Mouse (Mus musculus) MEL (cell line): Measurements from ENCODE around the gene Soat1. TPM values are rescaled to one million over a fixed set of nuclear protein-coding genes. Genes with fewer than 3 reads are reported as not detected.

Experiments
- DNase-seq: peaks from one replicate; pipeline ENCODE4 v3.0.0; 2011; ENCODE audit warnings: low read depth, low spot score
- H3K27ac ChIP-seq: 2 replicates; pipeline ENCODE4 v1.5.1; 2012; ENCODE audit warnings: low read depth, mild to moderate bottlenecking, control low read depth, low read length, moderate library complexity; ENCODE audit not compliant: control insufficient read depth
- H3K27me3 ChIP-seq, 2 experiments: fragments of 150-350 bp in 1 of 2; sonication (generic) in 1 of 2; 2 replicates each; pipeline ENCODE4 v1.6.1; 2012; ENCODE audit warnings: low read length in 2 of 2, mild to moderate bottlenecking in 2 of 2, improper control_type of control experiment in 1 of 2, moderate library complexity in 1 of 2; ENCODE audit not compliant: insufficient read depth in 2 of 2, control insufficient read depth in 1 of 2
- H3K36me3 ChIP-seq, 2 experiments: 2 replicates each; pipeline ENCODE4 v1.6.1; 2012 to 2014; ENCODE audit warnings: low read length in 2 of 2, improper control_type of control experiment in 1 of 2, inconsistent platforms in 1 of 2, mild to moderate bottlenecking in 1 of 2; ENCODE audit not compliant: insufficient read depth in 2 of 2, control insufficient read depth in 1 of 2
- H3K4me1 ChIP-seq, 2 experiments: fragments of 150-350 bp in 1 of 2; sonication (generic) in 1 of 2; 2 replicates each; pipeline ENCODE4 v1.6.1; 2012; ENCODE audit warnings: low read length in 2 of 2, improper control_type of control experiment in 1 of 2, mild to moderate bottlenecking in 1 of 2; ENCODE audit not compliant: insufficient read depth in 2 of 2, control insufficient read depth in 1 of 2
- H3K4me3 ChIP-seq, 2 experiments: fragments of 150-350 bp in 1 of 2; sonication (generic) in 1 of 2; 2 replicates each; pipeline ENCODE4 v1.5.1; 2012; ENCODE audit warnings: low read depth in 2 of 2, low read length in 2 of 2, mild to moderate bottlenecking in 2 of 2, moderate library complexity in 2 of 2, control low read depth in 1 of 2, improper control_type of control experiment in 1 of 2; ENCODE audit not compliant: control insufficient read depth in 1 of 2, insufficient read depth in 1 of 2
- H3K79me2 ChIP-seq: 2 replicates; pipeline ENCODE4 v1.6.1; 2012; ENCODE audit warnings: mild to moderate bottlenecking, low read length, moderate library complexity; ENCODE audit not compliant: control insufficient read depth, poor library complexity, insufficient read depth
- H3K9ac ChIP-seq: 2 replicates; pipeline ENCODE4 v1.6.1; 2012; ENCODE audit warnings: low read depth, mild to moderate bottlenecking, control low read depth, low read length, moderate library complexity; ENCODE audit not compliant: control insufficient read depth, poor library complexity, severe bottlenecking
- H3K9me3 ChIP-seq: fragments of 150-350 bp; sonication (generic); replicated peaks from 2 replicates; pipeline ENCODE4 v1.6.1; 2012; ENCODE audit warnings: mild to moderate bottlenecking, low read length, improper control_type of control experiment, moderate library complexity; ENCODE audit not compliant: insufficient read depth
- BHLHE40 ChIP-seq: IDR thresholded peaks from 2 replicates; pipeline ENCODE4 v1.6.1; 2012; ENCODE audit warnings: low read depth, mild to moderate bottlenecking, inconsistent platforms, low read length, improper control_type of control experiment, borderline replicate concordance
- CHD2 ChIP-seq: IDR thresholded peaks from 2 replicates; pipeline ENCODE4 v1.6.1; 2011; ENCODE audit warnings: low read length, improper control_type of control experiment
- E2F4 ChIP-seq: IDR thresholded peaks from 2 replicates; pipeline ENCODE4 v1.6.1; 2011; ENCODE audit warnings: low read depth, low read length, improper control_type of control experiment, borderline replicate concordance
- EP300 ChIP-seq, 2 experiments: IDR thresholded peaks; 2 replicates each; pipeline ENCODE4 v1.6.1; 2011; ENCODE audit warnings: improper control_type of control experiment in 2 of 2, low read length in 2 of 2, low read depth in 1 of 2, mild to moderate bottlenecking in 1 of 2
- ETS1 ChIP-seq: IDR thresholded peaks from 2 replicates; pipeline ENCODE4 v1.6.1; 2012; ENCODE audit warnings: low read depth, mild to moderate bottlenecking, inconsistent platforms, low read length, improper control_type of control experiment, moderate library complexity
- GABPA ChIP-seq: IDR thresholded peaks from 2 replicates; pipeline ENCODE4 v1.6.1; 2012; ENCODE audit warnings: low read depth, mild to moderate bottlenecking, inconsistent platforms, low read length, improper control_type of control experiment, moderate library complexity
- HCFC1 ChIP-seq: IDR thresholded peaks from 2 replicates; pipeline ENCODE4 v1.6.1; 2012; ENCODE audit warnings: low read depth, mild to moderate bottlenecking, inconsistent platforms, low read length, improper control_type of control experiment, moderate library complexity
- JUND ChIP-seq: IDR thresholded peaks from 2 replicates; pipeline ENCODE4 v1.6.1; 2011; ENCODE audit warnings: low read depth, mild to moderate bottlenecking, improper control_type of control experiment, low read length
- KAT2A ChIP-seq: conservative IDR thresholded peaks from 2 replicates; pipeline ENCODE4 v1.6.1; 2012; ENCODE audit warnings: low read depth, low read length, improper control_type of control experiment, inconsistent platforms
- MAFK ChIP-seq: IDR thresholded peaks from 2 replicates; pipeline ENCODE4 v1.6.1; 2011; ENCODE audit warnings: low read depth, mild to moderate bottlenecking, low read length, improper control_type of control experiment, borderline replicate concordance
- MXI1 ChIP-seq: IDR thresholded peaks from 2 replicates; pipeline ENCODE4 v1.6.1; 2011; ENCODE audit warnings: mild to moderate bottlenecking, low read depth, low read length, improper control_type of control experiment
- MYB ChIP-seq: IDR thresholded peaks from 2 replicates; pipeline ENCODE4 v1.6.1; 2011; ENCODE audit warnings: mild to moderate bottlenecking, low read depth, low read length, improper control_type of control experiment
- NELFE ChIP-seq: IDR thresholded peaks from 2 replicates; pipeline ENCODE4 v1.6.1; 2011; ENCODE audit warnings: low read depth, low read length, improper control_type of control experiment
- NRF1 ChIP-seq: IDR thresholded peaks from 2 replicates; pipeline ENCODE4 v1.6.1; 2014; ENCODE audit warnings: low read depth, mild to moderate bottlenecking, inconsistent platforms, low read length, improper control_type of control experiment, moderate library complexity; ENCODE audit not compliant: poor library complexity, insufficient read depth, severe bottlenecking
- RAD21 ChIP-seq: IDR thresholded peaks from 2 replicates; pipeline ENCODE4 v1.6.1; 2011; ENCODE audit warnings: mild to moderate bottlenecking, low read depth, low read length, improper control_type of control experiment
- TAL1 ChIP-seq: IDR thresholded peaks from 2 replicates; pipeline ENCODE4 v1.6.1; 2012; ENCODE audit warnings: mild to moderate bottlenecking, inconsistent platforms, low read length, moderate library complexity, mixed read lengths
- TBP ChIP-seq: IDR thresholded peaks from 2 replicates; pipeline ENCODE4 v1.8.0; 2011; ENCODE audit warnings: low read depth, low read length, improper control_type of control experiment
- UBTF ChIP-seq: IDR thresholded peaks from 2 replicates; pipeline ENCODE4 v1.6.1; 2012; ENCODE audit warnings: low read depth, mild to moderate bottlenecking, inconsistent platforms, low read length, improper control_type of control experiment, moderate library complexity, borderline replicate concordance; ENCODE audit not compliant: insufficient read depth
- USF1 ChIP-seq: IDR thresholded peaks from 2 replicates; pipeline ENCODE4 v1.6.1; 2014; ENCODE audit warnings: low read depth, mild to moderate bottlenecking, inconsistent platforms, low read length, improper control_type of control experiment, moderate library complexity
- USF2 ChIP-seq, 2 experiments: IDR thresholded peaks; 2 replicates each; pipeline ENCODE4 v1.6.1; 2011 to 2012; ENCODE audit warnings: improper control_type of control experiment in 2 of 2, low read length in 2 of 2, borderline replicate concordance in 1 of 2, inconsistent platforms in 1 of 2, low read depth in 1 of 2, mild to moderate bottlenecking in 1 of 2; ENCODE audit not compliant: insufficient read depth in 1 of 2
- ZKSCAN1 ChIP-seq: IDR thresholded peaks from 2 replicates; pipeline ENCODE4 v1.6.1; 2012; ENCODE audit warnings: low read depth, mild to moderate bottlenecking, inconsistent platforms, low read length, improper control_type of control experiment, moderate library complexity
- ZMIZ1 ChIP-seq: IDR thresholded peaks from 2 replicates; pipeline ENCODE4 v1.6.1; 2012; ENCODE audit warnings: low read depth, mild to moderate bottlenecking, inconsistent platforms, low read length, improper control_type of control experiment, moderate library complexity
- ZNF384 ChIP-seq: IDR thresholded peaks from 2 replicates; pipeline ENCODE4 v1.6.1; 2012; ENCODE audit warnings: low read depth, mild to moderate bottlenecking, inconsistent platforms, low read length, improper control_type of control experiment
- polyA plus RNA-seq, 2 experiments: library from polyadenylated mRNA; stranded (reverse) in 1 of 2; unstranded in 1 of 2; fragments of >175 nt in 1 of 2; fragments of >200 nt in 1 of 2; gene quantifications; 2 replicates each; pipeline versions ENCODE4 v1.2.1 to v1.2.4; 2012; ENCODE audit warnings: low replicate concordance in 2 of 2, low read depth in 1 of 2; ENCODE audit not compliant: insufficient read length in 2 of 2, insufficient read depth in 1 of 2, missing spikeins in 1 of 2
- total RNA-seq: library from RNA; depleted of rRNA; stranded (reverse); fragments of 300-350 nt; gene quantifications from 2 replicates; pipeline ENCODE4 v1.2.3, GENCODE M21; 2012

Soat1 gene
- total and polyA plus RNA-seq, 3 experiments, result 2.7 to 10.5 TPM; not detected in 1

GRCm38 (mm10) chr1:156449691-156450090, 24.4 kb downstream of the Soat1 start:
- Histone ChIP-seq H3K36me3 (peaks cover 0 to 2% of the 10 kb centered on the region in 2 experiments; a peak in 2 of 4 replicates), H3K27ac (no peak overlapping the region), H3K9me3 (no peaks in the 10 kb centered on the region), H3K4me1 (no peaks in the 10 kb centered on the region), H3K27me3 (no peaks in the 10 kb centered on the region), H3K79me2 (no peaks in the 10 kb centered on the region), H3K9ac (no peak overlapping the region), H3K4me3 (no peak overlapping the region)
- no peak for DNase-seq
- TF ChIP-seq GABPA (no peak), RAD21 (no peak)

DNA sequence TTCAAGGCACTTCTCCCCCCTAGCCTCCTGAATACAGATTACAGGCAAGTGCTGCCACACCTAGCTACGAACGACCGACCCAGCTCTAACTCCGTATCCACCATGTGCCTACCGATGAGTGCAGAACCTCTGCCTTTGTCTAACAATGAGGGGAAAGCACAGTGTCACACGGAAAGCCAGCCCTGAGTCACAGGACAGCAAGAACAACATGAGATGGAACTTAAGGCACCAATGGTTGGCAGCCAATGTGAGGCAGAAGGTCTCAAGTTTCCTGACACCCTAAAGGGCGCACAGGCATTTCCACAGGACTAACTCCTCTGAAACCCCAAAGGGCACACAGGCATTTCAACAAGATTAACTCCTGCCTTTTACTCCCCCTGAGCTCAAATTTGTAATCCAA, 25.0 kb downstream of the Soat1 start:
- H3K36me3 ChIP-seq, result no peaks in the 10 kb centered on the region
- DNase-seq, result no peak
- TF ChIP-seq USF2 (IDR thresholded peaks at IDR 0.05; ENCODE audit: borderline replicate concordance in 1 of 2, insufficient read depth in 1 of 2, low read depth in 1 of 2, low read length in 2 of 2) (no peak), ZMIZ1 (no peak), CHD2 (no peak), UBTF (no peak), BHLHE40 (no peak), TBP (no peak), TAL1 (no peak)
- no peak overlapping the region for H3K4me3 ChIP-seq
- H3K9ac ChIP-seq, result no peak overlapping the region
- H3K4me1 ChIP-seq, result no peaks in the 10 kb centered on the region
- H3K9me3 ChIP-seq, result no peaks in the 10 kb centered on the region
- H3K79me2 ChIP-seq, result no peaks in the 10 kb centered on the region
- no peak overlapping the region for H3K27ac ChIP-seq
- no peaks in the 10 kb centered on the region for H3K27me3 ChIP-seq

- TF ChIP-seq ZNF384 (no peak), ETS1 (no peak), JUND (no peak), UBTF (no peak), NRF1 (no peak), USF1 (no peak), GABPA (no peak), ZKSCAN1 (no peak), MXI1 (no peak), USF2 (IDR thresholded peaks at IDR 0.05; ENCODE audit: borderline replicate concordance in 1 of 2, insufficient read depth in 1 of 2, low read depth in 1 of 2, low read length in 2 of 2) (no peak), MYB (no peak), HCFC1 (no peak), MAFK (no peak), RAD21 (no peak), TAL1 (no peak), KAT2A (no peak), E2F4 (no peak), NELFE (no peak), EP300 (IDR thresholded peaks at IDR 0.05; ENCODE audit: low read depth in 1 of 2, low read length in 2 of 2) (no peak)
- no peaks in the 10 kb centered on the region for H3K4me1 ChIP-seq
- H3K9ac ChIP-seq, result no peak overlapping the region
- no peaks in the 10 kb centered on the region for H3K9me3 ChIP-seq
- no peak overlapping the region for H3K27ac ChIP-seq
- no peak for DNase-seq
- H3K36me3 ChIP-seq, result no peaks in the 10 kb centered on the region
- H3K27me3 ChIP-seq, result no peaks in the 10 kb centered on the region
- H3K79me2 ChIP-seq, result no peaks in the 10 kb centered on the region
- H3K4me3 ChIP-seq, result no peak overlapping the region
Measured at GRCm38 (mm10) chr1:156445049-156445448, 29.1 kb downstream of the Soat1 start.
